Mouse (Mus musculus): ENCODE measurements around the gene Dennd2d.

GRCm38 (mm10) chr3:106493882-106494281 lies 11.7 kb downstream of the Dennd2d start:
- TF ChIP-seq CTCF (IDR thresholded peaks at IDR 0.05; ENCODE audit: insufficient read depth, low read depth, low read length) (no peak), POLR2A (IDR thresholded peaks at IDR 0.05; ENCODE audit: insufficient read depth, low read depth, low read length) (no peak)
